Mouse (Mus musculus) hindbrain, embryonic 11.5 days (tissue): ENCODE data around the gene Csrnp3. TPM values are rescaled to one million over a fixed set of nuclear protein-coding genes. Genes with fewer than 3 reads are reported as not detected.

Source experiments
- ATAC-seq: fragments of 200-750 bp; cut with Nextera tagmentation; 2 replicates; pipeline ENCODE4 v1.8.0; 2017; ENCODE audit warnings: mild to moderate bottlenecking, moderate TSS enrichment, moderate library complexity; ENCODE audit not compliant: low FRiP score
- DNase-seq: peaks from one replicate; pipeline ENCODE4 v3.0.0-alpha.2; 2015; ENCODE audit warnings: low spot score
- H3K27ac ChIP-seq: fragments of 300-500 bp; sonication (generic); 2 replicates; pipeline ENCODE4 v1.5.1; 2014; ENCODE audit warnings: mild to moderate bottlenecking, low read depth, low read length
- H3K27me3 ChIP-seq: fragments of 300-500 bp; sonication (generic); 2 replicates; pipeline ENCODE4 v1.6.1; 2014; ENCODE audit warnings: mild to moderate bottlenecking, low read length, moderate library complexity, mixed read lengths; ENCODE audit not compliant: control insufficient read depth, insufficient read depth
- H3K36me3 ChIP-seq: fragments of 300-500 bp; sonication (generic); 2 replicates; pipeline ENCODE4 v1.6.1; 2014; ENCODE audit warnings: mild to moderate bottlenecking, low read length, moderate library complexity, mixed read lengths; ENCODE audit not compliant: control insufficient read depth, insufficient read depth
- H3K4me1 ChIP-seq: fragments of 300-500 bp; sonication (generic); replicated peaks from 2 replicates; pipeline ENCODE4 v1.6.1; 2014; ENCODE audit warnings: low read length, mixed read lengths; ENCODE audit not compliant: control insufficient read depth, insufficient read depth
- H3K4me2 ChIP-seq: fragments of 300-500 bp; sonication (generic); replicated peaks from 2 replicates; pipeline ENCODE4 v1.6.1; 2014; ENCODE audit warnings: mild to moderate bottlenecking, low read depth, low read length
- H3K4me3 ChIP-seq: fragments of 300-500 bp; sonication (generic); 2 replicates; pipeline ENCODE4 v1.5.1; 2014; ENCODE audit warnings: low read depth, low read length
- H3K9ac ChIP-seq: fragments of 300-500 bp; sonication (generic); 2 replicates; pipeline ENCODE4 v1.6.1; 2014; ENCODE audit warnings: low read depth, low read length
- H3K9me3 ChIP-seq: fragments of 300-500 bp; sonication (generic); 2 replicates; pipeline ENCODE4 v1.6.1; 2016; ENCODE audit warnings: low read length; ENCODE audit not compliant: control insufficient read depth
- WGBS: fragments of 180-500 bp; shearing (Covaris S2); extraction: QIAGEN DNeasy Blood & Tissue Kit; methylation state at CpG from one replicate; pipeline ENCODE4 v1.1.7; 2014; 5-methylcytosine and 5-hydroxymethylcytosine counted together
- polyA plus RNA-seq: library from polyadenylated mRNA; unstranded; fragments of >200 nt; fragmentation: Nextera tagmentation; extraction: Ambion mirVana; gene quantifications from 2 replicates; pipeline ENCODE4 v1.2.1, GENCODE M21; 2014

Csrnp3 gene
- polyA plus RNA-seq, 1 experiment from 2014 or later = 32.3 TPM

DNA sequence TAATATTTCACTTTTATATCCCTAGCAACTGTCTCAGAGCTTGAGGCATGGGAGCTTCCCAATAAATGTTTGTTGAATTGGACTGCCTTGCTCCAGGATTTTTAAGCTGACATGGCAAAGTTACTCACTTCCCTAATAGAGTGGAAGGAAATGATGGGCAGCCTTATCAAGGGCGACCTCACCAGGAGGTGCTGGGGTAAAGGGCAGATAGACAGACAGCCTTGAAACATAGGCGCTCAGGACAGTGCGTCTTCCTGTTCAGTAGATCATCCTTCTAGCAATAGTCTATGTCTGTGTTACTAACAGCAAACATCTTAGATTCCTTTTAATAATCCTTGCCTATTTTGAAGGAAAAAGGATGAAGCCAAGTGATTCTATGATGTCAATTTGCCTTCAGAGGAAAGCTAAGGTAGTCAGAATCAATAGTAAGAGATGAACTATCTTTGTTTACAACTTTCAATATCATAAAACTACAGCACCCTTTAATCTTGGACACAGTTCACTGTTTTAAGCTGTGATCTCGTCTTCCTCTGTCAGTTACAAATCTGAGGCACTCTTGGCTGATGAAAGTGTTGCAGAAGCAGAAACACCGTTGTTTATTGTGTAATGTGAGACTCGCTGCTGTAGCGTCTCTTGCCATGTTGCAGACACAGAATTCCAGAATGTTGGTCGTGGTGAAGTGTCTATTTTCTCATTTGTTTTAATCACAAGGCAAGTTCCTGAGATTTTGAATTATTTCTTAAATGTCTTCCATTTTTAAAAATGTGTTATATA is 81.6 kb downstream of the Csrnp3 start:
- H3K36me3 ChIP-seq = no peaks in the 10 kb centered on the region
- no peak overlapping the region for H3K4me2 ChIP-seq
- H3K27ac ChIP-seq = no peak overlapping the region
- no peak overlapping the region for H3K4me3 ChIP-seq
- 74% methylated on average over 8 of the region's 8 CpGs for WGBS
- no peak overlapping the region for H3K9ac ChIP-seq
- H3K27me3 ChIP-seq = no peaks in the 10 kb centered on the region
- no peaks in the 10 kb centered on the region for H3K9me3 ChIP-seq
- ATAC-seq (no peak), DNase-seq (no peak)
- 0 out of 2 replicates have a peak, but pooled peaks cover 2% of the 10 kb centered on the region for H3K4me1 ChIP-seq

DNA sequence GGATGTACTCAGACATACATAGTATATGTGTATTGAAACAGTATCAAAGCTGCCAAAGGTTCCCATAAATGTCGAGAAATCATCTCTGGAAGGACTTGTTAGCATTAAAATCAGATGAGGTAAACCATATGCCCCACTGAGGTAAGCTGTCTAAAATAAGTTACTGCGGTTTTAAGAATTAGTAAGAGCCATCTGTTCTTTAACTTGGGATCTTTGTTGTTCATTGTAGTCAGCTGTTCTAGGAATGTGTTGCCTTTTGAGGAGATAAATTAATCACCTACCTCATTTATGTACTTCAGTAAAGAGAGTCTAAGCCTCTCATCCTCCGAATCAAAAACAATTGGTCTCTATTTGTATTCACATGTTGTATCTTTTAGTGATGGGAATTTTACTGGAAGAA is 83.7 kb downstream of the Csrnp3 start:
- no peak overlapping the region for H3K9ac ChIP-seq
- H3K27ac ChIP-seq = no peak overlapping the region
- H3K27me3 ChIP-seq = no peaks in the 10 kb centered on the region
- no peak overlapping the region for H3K4me2 ChIP-seq
- no peak for DNase-seq
- no peak for ATAC-seq
- H3K36me3 ChIP-seq = no peaks in the 10 kb centered on the region
- no peaks in the 10 kb centered on the region for H3K9me3 ChIP-seq
- WGBS = 55% methylated on average over 3 of the region's 3 CpGs
- no peak overlapping the region for H3K4me3 ChIP-seq
- H3K4me1 ChIP-seq = 0 out of 2 replicates have a peak, but pooled peaks cover 2% of the 10 kb centered on the region

DNA sequence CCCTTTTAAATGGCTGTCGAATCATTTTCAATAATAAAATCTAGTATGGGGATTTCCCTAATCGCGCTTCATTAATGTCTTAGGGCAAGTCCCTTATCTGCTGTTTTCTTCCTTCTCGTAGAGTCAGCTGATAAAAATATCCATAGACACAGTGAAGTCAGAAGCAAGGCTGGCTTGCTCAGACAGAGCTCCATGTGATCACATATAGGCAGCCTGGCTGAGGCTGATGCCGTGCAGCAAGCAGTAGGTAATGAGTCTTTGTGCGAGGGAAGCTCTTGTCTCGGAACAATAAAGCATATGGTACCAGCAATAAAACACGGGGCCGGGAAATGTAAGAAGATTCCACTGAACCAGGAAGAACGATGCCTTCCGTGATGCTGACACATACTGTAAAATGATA is 84.4 kb downstream of the Csrnp3 start:
- ATAC-seq = peak; percentile 74
- 43% methylated on average over 11 of the region's 11 CpGs for WGBS
- H3K4me2 ChIP-seq = peak overlapping the region; percentile 8
- DNase-seq = peak; percentile 59
- no peaks in the 10 kb centered on the region for H3K36me3 ChIP-seq
- no peaks in the 10 kb centered on the region for H3K4me1 ChIP-seq
- H3K27ac ChIP-seq = peak overlapping the region; percentile 81
- no peaks in the 10 kb centered on the region for H3K27me3 ChIP-seq
- H3K9me3 ChIP-seq = no peaks in the 10 kb centered on the region
- H3K9ac ChIP-seq = peak overlapping the region; percentile 40
- peak overlapping the region; percentile 24 for H3K4me3 ChIP-seq

DNA sequence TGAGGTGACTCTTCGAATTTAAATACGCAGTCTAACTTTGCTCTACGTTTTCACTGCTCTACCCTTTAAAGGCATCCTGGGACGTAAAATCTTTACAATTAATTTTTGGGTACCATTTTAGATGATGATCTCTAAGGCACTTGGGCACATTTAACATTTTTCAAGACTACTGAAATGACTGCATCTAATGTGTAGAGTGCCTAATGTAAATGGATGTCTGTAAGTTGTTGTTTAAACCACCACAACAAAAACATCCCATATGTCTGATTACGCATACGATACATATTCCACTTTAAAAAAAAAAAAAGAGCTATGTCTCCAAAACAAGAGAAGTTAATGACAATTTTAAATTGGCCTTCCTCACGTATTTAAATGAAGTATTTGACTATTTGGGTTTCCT is 85.7 kb downstream of the Csrnp3 start:
- H3K27ac ChIP-seq = peak overlapping the region; percentile 77
- no peaks in the 10 kb centered on the region for H3K27me3 ChIP-seq
- DNase-seq (no peak), ATAC-seq (no peak)
- H3K4me2 ChIP-seq = peak overlapping the region; percentile 42
- H3K4me3 ChIP-seq = peak overlapping the region; percentile 40
- H3K4me1 ChIP-seq = no peaks in the 10 kb centered on the region
- H3K9ac ChIP-seq = peak overlapping the region; percentile 12; the same call in 1 of the 2 replicates
- no peaks in the 10 kb centered on the region for H3K36me3 ChIP-seq
- WGBS = 47% methylated on average over 7 of the region's 7 CpGs
- no peaks in the 10 kb centered on the region for H3K9me3 ChIP-seq

DNA sequence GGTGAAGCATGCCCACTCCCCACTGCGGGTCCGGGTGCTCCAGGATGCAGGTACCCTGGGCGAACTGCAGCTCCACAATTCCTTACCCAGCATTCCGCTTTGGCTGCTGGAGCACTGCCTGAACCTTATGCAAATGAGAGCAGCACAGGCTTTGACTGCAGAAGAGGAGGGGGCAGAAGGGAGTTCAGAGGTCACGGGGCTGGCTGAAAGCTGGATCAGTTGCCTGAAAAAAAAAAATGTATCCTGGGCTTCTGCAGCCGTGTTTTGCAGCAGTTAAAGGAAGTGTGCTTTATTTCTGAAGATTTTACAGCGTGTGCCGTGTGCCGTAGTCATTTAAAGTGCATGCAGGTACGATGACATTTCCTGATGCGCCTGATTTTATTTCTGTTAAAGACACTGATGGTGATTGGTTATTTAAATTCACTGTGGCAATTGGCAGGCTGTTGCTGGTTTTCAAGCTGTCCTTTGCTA is 86.3 kb downstream of the Csrnp3 start:
- Histone ChIP-seq H3K36me3 (no peaks in the 10 kb centered on the region), H3K4me3 (peak overlapping the region; percentile 40), H3K27me3 (no peaks in the 10 kb centered on the region), H3K4me1 (no peaks in the 10 kb centered on the region), H3K4me2 (peak overlapping the region; percentile 46), H3K27ac (peak overlapping the region; percentile 77), H3K9me3 (no peaks in the 10 kb centered on the region), H3K9ac (peak overlapping the region; percentile 44)
- ATAC-seq = peak; percentile 94
- DNase-seq = peak; percentile 84
- 1% methylated on average over 11 of the region's 11 CpGs for WGBS

DNA sequence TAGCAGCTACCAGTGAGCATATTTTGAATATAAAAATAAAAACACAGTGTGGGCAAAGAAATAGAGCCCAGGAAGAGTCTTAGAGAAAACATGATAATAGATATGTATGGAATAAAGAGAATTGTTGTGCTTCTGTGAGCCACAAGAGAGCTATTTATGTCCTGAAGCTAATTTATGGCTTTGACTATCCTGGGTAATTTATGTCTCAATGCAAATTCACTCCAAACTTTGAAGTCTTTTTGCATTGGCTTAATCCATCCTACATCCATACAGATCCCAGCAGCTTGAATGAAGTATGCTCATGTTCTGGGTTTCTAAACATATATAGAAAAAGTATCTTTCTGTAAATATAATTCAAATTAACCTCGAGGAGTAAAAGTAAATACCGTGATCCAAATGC is 88.5 kb downstream of the Csrnp3 start:
- Histone ChIP-seq H3K9me3 (no peaks in the 10 kb centered on the region), H3K4me3 (no peak overlapping the region), H3K4me1 (no peaks in the 10 kb centered on the region), H3K27me3 (no peaks in the 10 kb centered on the region), H3K4me2 (no peak overlapping the region), H3K9ac (no peak overlapping the region), H3K27ac (no peak overlapping the region), H3K36me3 (no peaks in the 10 kb centered on the region)
- 42% methylated on average over 2 of the region's 2 CpGs for WGBS
- no peak for DNase-seq
- ATAC-seq = no peak

DNA sequence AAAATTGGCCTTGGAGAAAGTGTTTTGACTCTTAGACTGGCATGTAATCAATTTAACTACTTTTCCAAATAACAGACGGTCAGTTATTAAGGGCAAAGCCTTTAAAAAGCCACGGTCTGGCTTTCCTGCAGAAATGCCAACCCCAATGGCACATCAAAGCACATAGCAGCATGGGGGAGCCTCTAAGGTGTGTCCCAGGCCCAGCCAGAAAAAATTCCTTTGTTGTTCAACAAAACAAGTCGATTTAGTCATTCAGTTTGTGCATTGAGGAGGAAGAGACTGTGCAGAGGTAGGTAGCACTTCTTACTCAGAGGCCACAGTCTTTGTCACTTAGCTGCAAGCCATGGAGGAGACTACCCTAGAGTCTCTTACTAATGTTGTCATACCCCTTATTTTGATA is 93.3 kb downstream of the Csrnp3 start:
- no peaks in the 10 kb centered on the region for H3K4me1 ChIP-seq
- no peaks in the 10 kb centered on the region for H3K27me3 ChIP-seq
- WGBS = 33% methylated on average over 3 of the region's 3 CpGs
- H3K9ac ChIP-seq = no peak overlapping the region
- no peak overlapping the region for H3K27ac ChIP-seq
- H3K36me3 ChIP-seq = no peaks in the 10 kb centered on the region
- no peaks in the 10 kb centered on the region for H3K9me3 ChIP-seq
- H3K4me2 ChIP-seq = no peak overlapping the region
- ATAC-seq (no peak), DNase-seq (no peak)
- no peak overlapping the region for H3K4me3 ChIP-seq

DNA sequence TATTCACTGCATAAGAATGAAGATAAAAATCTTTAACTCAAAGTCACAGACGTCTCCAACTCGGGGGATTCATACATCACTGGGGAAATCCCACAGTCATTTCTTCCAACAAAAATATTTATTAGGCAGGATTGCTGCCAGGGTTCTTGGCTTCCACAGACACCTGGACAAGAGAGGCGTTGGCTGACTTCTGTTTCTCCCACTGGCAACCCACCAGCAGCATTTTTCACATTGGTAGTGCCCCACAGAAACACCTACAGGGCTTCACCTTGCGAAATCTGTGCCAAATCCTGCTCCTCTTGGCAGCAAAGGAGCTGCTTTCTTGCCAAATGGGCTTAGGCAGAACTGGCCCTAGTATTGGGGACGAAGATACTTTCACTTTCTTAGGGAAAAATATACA is 94.8 kb downstream of the Csrnp3 start:
- H3K36me3 ChIP-seq = no peaks in the 10 kb centered on the region
- H3K27me3 ChIP-seq = no peaks in the 10 kb centered on the region
- 89% methylated on average over 5 of the region's 5 CpGs for WGBS
- H3K27ac ChIP-seq = no peak overlapping the region
- H3K4me3 ChIP-seq = no peak overlapping the region
- no peaks in the 10 kb centered on the region for H3K9me3 ChIP-seq
- DNase-seq (no peak), ATAC-seq (no peak)
- no peak overlapping the region for H3K9ac ChIP-seq
- no peaks in the 10 kb centered on the region for H3K4me1 ChIP-seq
- H3K4me2 ChIP-seq = no peak overlapping the region

DNA sequence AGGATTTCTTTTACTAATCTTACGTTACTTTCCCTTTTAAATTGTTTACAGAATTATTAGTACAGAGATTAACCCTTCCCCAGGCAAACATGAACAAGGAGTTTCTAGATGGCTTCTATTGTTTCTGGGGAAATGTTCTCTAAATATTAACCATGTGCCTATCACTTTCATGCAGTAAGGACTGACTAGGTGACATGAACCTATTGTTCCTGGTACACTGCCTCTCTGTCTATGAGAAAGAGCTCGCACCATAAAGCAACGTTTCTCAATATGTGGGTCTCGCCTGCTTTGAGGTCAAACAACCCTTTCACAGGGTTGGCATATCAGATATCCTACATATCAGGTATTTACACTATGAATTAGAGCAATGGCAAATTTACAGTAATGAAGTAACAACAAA is 96.8 kb downstream of the Csrnp3 start:
- H3K4me1 ChIP-seq = no peaks in the 10 kb centered on the region
- no peaks in the 10 kb centered on the region for H3K36me3 ChIP-seq
- H3K9ac ChIP-seq = no peak overlapping the region
- no peak overlapping the region for H3K4me2 ChIP-seq
- no peaks in the 10 kb centered on the region for H3K9me3 ChIP-seq
- H3K4me3 ChIP-seq = no peak overlapping the region
- WGBS = 87% methylated on average over 4 of the region's 4 CpGs
- DNase-seq = no peak
- H3K27me3 ChIP-seq = no peaks in the 10 kb centered on the region
- H3K27ac ChIP-seq = no peak overlapping the region
- no peak for ATAC-seq
